Comparison of ENCODE assay signal across 34 mouse cellular contexts in the genomic region with DNA sequence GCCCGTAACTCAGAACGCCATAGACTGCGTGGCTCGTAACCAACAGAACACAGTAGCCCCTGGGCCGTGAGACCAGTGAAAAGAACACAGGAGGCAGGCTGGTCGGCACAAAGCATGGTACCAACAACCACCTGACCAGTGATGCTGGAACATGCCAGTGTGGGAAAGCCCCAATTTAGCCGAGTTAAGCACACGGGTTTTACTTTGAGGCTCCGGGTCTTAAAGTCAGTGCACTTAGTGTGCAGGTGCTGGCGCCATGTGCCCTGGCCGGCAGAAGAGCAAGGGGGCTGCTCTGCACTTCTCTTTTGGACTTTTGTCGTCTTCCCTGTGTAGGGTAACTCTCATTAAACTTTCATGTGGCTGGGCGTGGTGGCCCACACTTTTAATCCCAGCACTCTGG. TPM values are rescaled to one million over a fixed set of nuclear protein-coding genes. Genes with fewer than 3 reads are reported as not detected.
"Had no signal": no experiment of that assay in that cellular context is flagged by ENCODE, and none has a peak within 500 bp of the region (broad histone marks: within the 10 kb centered on the region; RNA-seq: fewer than 3 reads in every experiment).

No protein-coding gene starts in this region.

- ATAC-seq: hindbrain, embryonic 16.5 days; inflammation-experienced regulatory T-cells, adult 6 months; intestine, embryonic 15.5 days; intestine, postnatal 0 days had no signal

- H3K36me3 ChIP-seq: hindbrain, embryonic 12.5 days; intestine, embryonic 15.5 days; limb, embryonic 10.5 days; limb, embryonic 12.5 days; liver, embryonic 13.5 days; liver, embryonic 15.5 days had no signal

- H3K4me2 ChIP-seq: heart, embryonic 11.5 days; heart, embryonic 13.5 days; hindbrain, embryonic 12.5 days; hindbrain, embryonic 14.5 days; intestine, embryonic 15.5 days; limb, embryonic 12.5 days; liver, embryonic 11.5 days; liver, embryonic 13.5 days; liver, embryonic 15.5 days had no signal

- H3K4me3 ChIP-seq: heart, embryonic 13.5 days; hindbrain, embryonic 10.5 days; hindbrain, embryonic 12.5 days; intestine, embryonic 15.5 days; layer of hippocampus, adult 2 months; left cerebral cortex, adult 2 months; limb, embryonic 10.5 days; limb, embryonic 12.5 days; liver, embryonic 13.5 days; liver, embryonic 15.5 days had no signal

- H3K9me3 ChIP-seq: heart, embryonic 13.5 days; hindbrain, embryonic 10.5 days; hindbrain, embryonic 12.5 days; intestine, embryonic 15.5 days; limb, embryonic 10.5 days; limb, embryonic 12.5 days; liver, embryonic 13.5 days; liver, embryonic 15.5 days had no signal

- H3K9ac ChIP-seq: hindbrain, embryonic 12.5 days; hindbrain, embryonic 14.5 days; intestine, embryonic 15.5 days; limb, embryonic 12.5 days; liver, embryonic 13.5 days; liver, embryonic 15.5 days had no signal

- H3K27ac ChIP-seq: hindbrain, embryonic 10.5 days; hindbrain, embryonic 12.5 days; hindbrain, embryonic 14.5 days; intestine, embryonic 15.5 days; layer of hippocampus, adult 2 months; left cerebral cortex, adult 2 months; limb, embryonic 10.5 days; limb, embryonic 12.5 days; liver, embryonic 13.5 days; liver, embryonic 15.5 days had no signal

- DNase-seq: gastrocnemius, postnatal 10 days; gastrocnemius, postnatal 25 days; heart, postnatal 14 days; heart, postnatal 36 days; kidney, adult 18-20 months; kidney, adult 8-10 months; kidney, postnatal 10 days; kidney, postnatal 25 days; kidney, postnatal 4 days; liver; liver, embryonic 13.5 days had no signal

RNA-seq across cellular contexts. Expression of gene Gpr153, which starts 4.1 kb away (rescaled TPM):
- total RNA-seq: granulocyte monocyte progenitor cell, adult 5-6 weeks had no signal

RNA-seq across cellular contexts. Expression of gene Hes3, which starts 21.5 kb away (rescaled TPM):
- total RNA-seq: gastrocnemius, postnatal 10 days; gastrocnemius, postnatal 25 days; gastrocnemius, postnatal 4 days; granulocyte monocyte progenitor cell, adult 5-6 weeks; heart, adult 8-10 months; heart, postnatal 14 days; heart, postnatal 36 days; layer of hippocampus, adult 2 months; layer of hippocampus, postnatal 10 days; layer of hippocampus, postnatal 25 days had no signal
- polyA plus RNA-seq: heart, embryonic 11.5 days; heart, embryonic 13.5 days; heart, embryonic 16.5 days; inflammation-experienced regulatory T-cells, adult 6 months; intestine, embryonic 15.5 days; intestine, postnatal 0 days; kidney, embryonic 14.5 days; kidney, embryonic 16.5 days; limb, embryonic 10.5 days; limb, embryonic 12.5 days; liver, embryonic 11.5 days; liver, embryonic 13.5 days; liver, embryonic 15.5 days had no signal

RNA-seq across cellular contexts. Expression of gene Rnf207, which starts 48.8 kb away (rescaled TPM):
- total RNA-seq: gastrocnemius, postnatal 25 days; granulocyte monocyte progenitor cell, adult 5-6 weeks had no signal
- polyA plus RNA-seq: inflammation-experienced regulatory T-cells, adult 6 months had no signal
